ENCODE assay signal across 8 mouse cellular contexts in genomic region chr7:56042353-56042752, GRCm38 (mm10). TPM values are rescaled to one million over a fixed set of nuclear protein-coding genes. Genes with fewer than 3 reads are reported as not detected.
A peak's percentile ranks its signal among the peaks of the same experiment; 100 is the strongest.
DNase-seq lines count a peak whose midpoint lies in the region; ATAC-seq and TF ChIP-seq lines count a peak whose summit lies in the region.

No protein-coding gene starts in this region.

- no peak overlapping the region for H3K9ac ChIP-seq in kidney, postnatal 0 days (ENCODE audit: low read depth, low read length)
- H3K9ac ChIP-seq in liver, embryonic 11.5 days (ENCODE audit: low read depth, low read length): no peak overlapping the region

- 9% methylated on average over 5 of the region's 5 CpGs for WGBS in kidney, postnatal 0 days
- 12% methylated on average over 5 of the region's 5 CpGs for WGBS in liver, embryonic 11.5 days

- H3K27ac ChIP-seq in kidney, postnatal 0 days: no peak overlapping the region
- H3K27ac ChIP-seq in liver, embryonic 11.5 days (ENCODE audit: low read depth, low read length): no peak overlapping the region

- H3K4me1 ChIP-seq in kidney, postnatal 0 days (replicated peaks; ENCODE audit: insufficient read depth, low read length): no peaks in the 10 kb centered on the region
- H3K4me1 ChIP-seq in liver, embryonic 11.5 days (replicated peaks; ENCODE audit: control insufficient read depth, insufficient read depth, low read length): peaks cover 4% of the 10 kb centered on the region; the same call in 1 of the 2 replicates

- H3K9me3 ChIP-seq in kidney, postnatal 0 days (replicated peaks; ENCODE audit: low read length): no peaks in the 10 kb centered on the region
- no peaks in the 10 kb centered on the region for H3K9me3 ChIP-seq in liver, embryonic 11.5 days (ENCODE audit: control insufficient read depth, low read length)

- H3K27me3 ChIP-seq in kidney, postnatal 0 days (ENCODE audit: insufficient read depth, low read length): no peaks in the 10 kb centered on the region
- no peaks in the 10 kb centered on the region for H3K27me3 ChIP-seq in liver, embryonic 11.5 days (replicated peaks; ENCODE audit: control insufficient read depth, insufficient read depth, low read length)

- H3K4me2 ChIP-seq in kidney, postnatal 0 days (ENCODE audit: low read length): no peak overlapping the region
- H3K4me2 ChIP-seq in liver, embryonic 11.5 days: no peak overlapping the region

- peak; percentile 84 for TF ChIP-seq CTCF in kidney, postnatal 0 days (IDR thresholded peaks at IDR 0.05; ENCODE audit: low read depth)

- ATAC-seq in kidney, postnatal 0 days (replicated peaks; ENCODE audit: low FRiP score, low read depth): no peak
- peak; percentile 56; the same call in 1 of the 2 replicates for ATAC-seq in liver, embryonic 11.5 days (replicated peaks; ENCODE audit: low FRiP score)

- H3K36me3 ChIP-seq in kidney, postnatal 0 days (ENCODE audit: insufficient read depth, low read length): no peaks in the 10 kb centered on the region
- H3K36me3 ChIP-seq in liver, embryonic 11.5 days (ENCODE audit: control insufficient read depth, insufficient read depth, low read length): no peaks in the 10 kb centered on the region

- H3K4me3 ChIP-seq in kidney, postnatal 0 days (replicated peaks; ENCODE audit: low read depth, low read length): no peak overlapping the region
- no peak overlapping the region for H3K4me3 ChIP-seq in liver, embryonic 11.5 days (ENCODE audit: low read depth, low read length)

- DNase-seq in 3T3-L1 (ENCODE audit: low read depth, low spot score) (peak; percentile 81), MN1 (ENCODE audit: low spot score) (peak; percentile 64)
- DNase-seq in cerebellum, adult 8-10 months: peak; percentile 70
- peak; percentile 76 to 77 for DNase-seq in frontal cortex, postnatal 25 days (ENCODE audit: low spot score in 2 of 2)
- DNase-seq in kidney, postnatal 0 days (ENCODE audit: low spot score): peak; percentile 83
- DNase-seq in liver, embryonic 11.5 days (ENCODE audit: low spot score): peak; percentile 68
- peak; percentile 55 for DNase-seq in ovary, postnatal 14 days (ENCODE audit: low spot score)
- peak; percentile 72 for DNase-seq in thymus, postnatal 14 days

RNA-seq across cellular contexts. Expression of gene Herc2, which starts 7.6 kb away (rescaled TPM):
- 15.6 and 18.5 TPM in 2 replicates for polyA plus RNA-seq in kidney, postnatal 0 days (2015; fragmentation: Nextera tagmentation; extraction: Ambion mirVana)
- polyA plus RNA-seq in liver, embryonic 11.5 days (2014; fragmentation: Nextera tagmentation; extraction: Ambion mirVana): 18.5 and 19.9 TPM in 2 replicates

RNA-seq across cellular contexts. Expression of gene Nipa1, which starts 22.6 kb away (rescaled TPM):
- 3.6 and 4.7 TPM in 2 replicates for polyA plus RNA-seq in kidney, postnatal 0 days (2015; fragmentation: Nextera tagmentation; extraction: Ambion mirVana)
- polyA plus RNA-seq in liver, embryonic 11.5 days (2014; fragmentation: Nextera tagmentation; extraction: Ambion mirVana): 14.5 and 16.2 TPM in 2 replicates
